ENCODE assay signal across 34 mouse cellular contexts in the genomic region with DNA sequence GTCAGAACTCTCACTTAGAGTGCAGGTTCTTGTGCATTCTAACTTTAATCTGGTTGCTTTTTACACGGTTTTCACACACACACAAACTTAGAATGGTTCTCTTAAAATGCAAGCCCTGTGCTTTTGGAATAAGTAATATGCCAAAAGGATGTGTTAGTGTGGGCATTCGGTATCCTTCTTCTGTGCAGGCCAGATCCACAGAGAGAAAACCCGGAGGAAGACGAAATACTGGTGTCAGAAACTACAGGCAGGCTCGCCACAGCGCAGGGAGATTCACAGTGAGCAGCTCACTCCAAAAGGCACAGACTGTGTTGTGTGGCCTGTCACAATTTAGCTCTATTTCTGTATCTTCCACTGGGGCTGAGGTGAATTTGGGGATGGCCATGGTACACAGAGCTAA.
"Had no signal": no experiment of that assay in that cellular context is flagged by ENCODE, and none has a peak within 500 bp of the region (broad histone marks: within the 10 kb centered on the region; RNA-seq: fewer than 3 reads in every experiment).

No protein-coding gene starts in this region.

- H3K9me3 ChIP-seq: heart, embryonic 12.5 days; heart, embryonic 13.5 days; heart, embryonic 15.5 days; hindbrain, embryonic 10.5 days; hindbrain, embryonic 12.5 days; hindbrain, embryonic 13.5 days; hindbrain, embryonic 15.5 days; intestine, embryonic 15.5 days; kidney, embryonic 15.5 days had no signal

- DNase-seq: heart, postnatal 10 days; heart, postnatal 14 days; heart, postnatal 36 days; heart, postnatal 4 days; kidney, adult 11 months; kidney, adult 18-20 months; kidney, adult 2 months; kidney, adult 8-10 months; kidney, adult 9 months; kidney, postnatal 10 days; kidney, postnatal 14 days; kidney, postnatal 25 days; kidney, postnatal 36 days; kidney, postnatal 4 days; layer of hippocampus, postnatal 36 days had no signal

- H3K9ac ChIP-seq: heart, embryonic 12.5 days; heart, embryonic 13.5 days; heart, embryonic 15.5 days; hindbrain, embryonic 12.5 days; hindbrain, embryonic 13.5 days; hindbrain, embryonic 14.5 days; hindbrain, embryonic 15.5 days; intestine, embryonic 15.5 days; kidney, embryonic 15.5 days had no signal

- H3K4me2 ChIP-seq: heart, embryonic 11.5 days; heart, embryonic 12.5 days; heart, embryonic 13.5 days; heart, embryonic 15.5 days; hindbrain, embryonic 12.5 days; hindbrain, embryonic 13.5 days; hindbrain, embryonic 14.5 days; hindbrain, embryonic 15.5 days; intestine, embryonic 15.5 days; kidney, embryonic 15.5 days had no signal

- H3K27ac ChIP-seq: heart, embryonic 13.5 days; heart, embryonic 15.5 days; hindbrain, embryonic 10.5 days; hindbrain, embryonic 12.5 days; hindbrain, embryonic 13.5 days; hindbrain, embryonic 14.5 days; hindbrain, embryonic 15.5 days; hindbrain, postnatal 0 days; intestine, embryonic 15.5 days; kidney, embryonic 15.5 days; kidney, postnatal 0 days; layer of hippocampus, adult 2 months; left cerebral cortex, adult 2 months had no signal

- H3K4me1 ChIP-seq: heart, embryonic 12.5 days; heart, embryonic 13.5 days; heart, embryonic 15.5 days; hindbrain, embryonic 12.5 days; intestine, embryonic 15.5 days; kidney, embryonic 15.5 days had no signal

- ATAC-seq: hindbrain, embryonic 16.5 days; hindbrain, postnatal 0 days; inflammation-experienced regulatory T-cells, adult 6 months; intestine, embryonic 15.5 days; intestine, embryonic 16.5 days; intestine, postnatal 0 days had no signal

- H3K36me3 ChIP-seq: heart, embryonic 12.5 days; heart, embryonic 13.5 days; heart, embryonic 15.5 days; hindbrain, embryonic 10.5 days; hindbrain, embryonic 12.5 days; hindbrain, embryonic 13.5 days; hindbrain, embryonic 15.5 days; intestine, embryonic 15.5 days; kidney, embryonic 15.5 days had no signal

- H3K27me3 ChIP-seq: heart, embryonic 12.5 days; heart, embryonic 13.5 days; heart, embryonic 15.5 days; hindbrain, embryonic 12.5 days; hindbrain, embryonic 15.5 days; intestine, embryonic 15.5 days; kidney, embryonic 15.5 days had no signal

- H3K4me3 ChIP-seq: heart, embryonic 12.5 days; heart, embryonic 13.5 days; heart, embryonic 15.5 days; hindbrain, embryonic 10.5 days; hindbrain, embryonic 12.5 days; hindbrain, embryonic 13.5 days; hindbrain, embryonic 15.5 days; intestine, embryonic 15.5 days; kidney, embryonic 15.5 days; layer of hippocampus, adult 2 months; left cerebral cortex, adult 2 months had no signal
